Mouse (Mus musculus): ENCODE measurements around the gene Camk1g. TPM values are rescaled to one million over a fixed set of nuclear protein-coding genes. Genes with fewer than 3 reads are reported as not detected.
A peak's percentile ranks its signal among the peaks of the same experiment; 100 is the strongest.

Gene Camk1g
- polyA plus RNA-seq, 1 experiment from 2014 or later = 6.9 TPM

GRCm38 (mm10) chr1:193301216-193302092 is 68.6 kb downstream of the Camk1g start:
- Histone ChIP-seq H3K9ac (no peak overlapping the region), H3K27me3 (replicated peaks) (no peaks in the 10 kb centered on the region), H3K36me3 (no peaks in the 10 kb centered on the region), H3K4me2 (no peak overlapping the region), H3K4me1 (replicated peaks) (peaks cover 12% of the 10 kb centered on the region), H3K27ac (ENCODE audit: poor library complexity, severe bottlenecking) (no peak overlapping the region), H3K4me3 (no peak overlapping the region), H3K9me3 (replicated peaks) (no peaks in the 10 kb centered on the region)
- peak; percentile 48; the same call in 1 of the 2 replicates for ATAC-seq (ENCODE audit: insufficient number of reproducible peaks, low FRiP score)
- WGBS = 49% methylated on average over 6 of the region's 6 CpGs

- no peak overlapping the region for H3K9ac ChIP-seq
- no peak overlapping the region for H3K4me2 ChIP-seq
- H3K4me3 ChIP-seq = no peak overlapping the region
- H3K4me1 ChIP-seq (replicated peaks) = peaks cover 12% of the 10 kb centered on the region
- H3K9me3 ChIP-seq (replicated peaks) = no peaks in the 10 kb centered on the region
- ATAC-seq (ENCODE audit: insufficient number of reproducible peaks, low FRiP score) = no peak
- no peaks in the 10 kb centered on the region for H3K27me3 ChIP-seq (replicated peaks)
- H3K36me3 ChIP-seq = no peaks in the 10 kb centered on the region
- no peak overlapping the region for H3K27ac ChIP-seq (ENCODE audit: poor library complexity, severe bottlenecking)
- WGBS = 48% methylated on average over 1 of the region's 1 CpGs
Measured at GRCm38 (mm10) chr1:193299995-193300394, 70.1 kb downstream of the Camk1g start.

DNA sequence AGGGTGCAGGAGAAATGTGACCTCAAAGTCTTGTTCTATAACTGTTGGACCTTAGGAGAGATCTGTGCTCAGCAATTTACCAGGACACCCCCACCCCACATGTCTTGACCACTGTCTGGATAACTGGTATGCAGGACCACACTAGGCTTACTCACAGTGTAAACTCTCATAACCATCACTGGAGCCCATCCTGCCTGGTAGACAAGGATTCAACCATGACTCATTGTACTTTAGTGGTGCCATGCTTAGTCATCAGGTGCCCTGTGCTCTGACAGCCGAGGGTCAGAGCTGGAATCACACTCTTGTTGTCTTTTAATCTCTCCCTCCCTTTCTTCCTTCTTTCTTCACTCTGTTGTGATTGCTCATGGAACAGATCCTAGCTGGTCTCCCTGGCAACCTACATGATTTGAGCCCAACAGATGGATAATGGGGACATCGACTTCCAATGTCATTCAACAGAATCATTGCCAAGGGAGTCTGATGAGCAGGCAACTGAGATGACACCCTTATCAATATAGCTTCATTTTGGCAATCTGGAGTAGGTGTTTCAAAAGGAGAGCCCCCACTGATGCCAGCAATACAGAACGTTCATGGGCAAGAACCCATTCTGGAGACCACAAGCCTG is 71.8 kb downstream of the Camk1g start:
- H3K36me3 ChIP-seq = no peaks in the 10 kb centered on the region
- no peaks in the 10 kb centered on the region for H3K27me3 ChIP-seq (replicated peaks)
- H3K4me2 ChIP-seq = no peak overlapping the region
- H3K27ac ChIP-seq (ENCODE audit: poor library complexity, severe bottlenecking) = no peak overlapping the region
- H3K4me1 ChIP-seq (replicated peaks) = peaks cover 12% of the 10 kb centered on the region
- 75% methylated on average over 3 of the region's 3 CpGs for WGBS
- no peak overlapping the region for H3K4me3 ChIP-seq
- H3K9me3 ChIP-seq (replicated peaks) = no peaks in the 10 kb centered on the region
- no peak overlapping the region for H3K9ac ChIP-seq
- no peak for ATAC-seq (ENCODE audit: insufficient number of reproducible peaks, low FRiP score)

Other genes starting within 250 kb of the Camk1g start
- 4.8 TPM in 2 replicates for gene Diexf, start 240.0 kb downstream of the Camk1g start, polyA plus RNA-seq (2016; fragmentation: Nextera tagmentation; extraction: Ambion mirVana)
- 4.8 and 6.6 TPM in 2 replicates for gene Irf6, start 217.2 kb downstream of the Camk1g start, polyA plus RNA-seq (2016; fragmentation: Nextera tagmentation; extraction: Ambion mirVana)
- gene A130010J15Rik, start 202.3 kb downstream of the Camk1g start, polyA plus RNA-seq (2016; fragmentation: Nextera tagmentation; extraction: Ambion mirVana) = 13.4 and 13.9 TPM in 2 replicates
- gene Traf3ip3, start 168.6 kb downstream of the Camk1g start, polyA plus RNA-seq (2016; fragmentation: Nextera tagmentation; extraction: Ambion mirVana) = 0.99 and 1.6 TPM in 2 replicates
- 2.3 and 2.5 TPM in 2 replicates for gene Lamb3, start 162.6 kb downstream of the Camk1g start, polyA plus RNA-seq (2016; fragmentation: Nextera tagmentation; extraction: Ambion mirVana)
- 1.5 TPM in 2 replicates for gene Hsd11b1, start 106.2 kb downstream of the Camk1g start, polyA plus RNA-seq (2016; fragmentation: Nextera tagmentation; extraction: Ambion mirVana)
- 36.5 and 38.2 TPM in 2 replicates for gene G0s2, start 97.1 kb downstream of the Camk1g start, polyA plus RNA-seq (2016; fragmentation: Nextera tagmentation; extraction: Ambion mirVana)